Mouse (Mus musculus): ENCODE measurements around the gene Deup1.

Gene Deup1

DNA sequence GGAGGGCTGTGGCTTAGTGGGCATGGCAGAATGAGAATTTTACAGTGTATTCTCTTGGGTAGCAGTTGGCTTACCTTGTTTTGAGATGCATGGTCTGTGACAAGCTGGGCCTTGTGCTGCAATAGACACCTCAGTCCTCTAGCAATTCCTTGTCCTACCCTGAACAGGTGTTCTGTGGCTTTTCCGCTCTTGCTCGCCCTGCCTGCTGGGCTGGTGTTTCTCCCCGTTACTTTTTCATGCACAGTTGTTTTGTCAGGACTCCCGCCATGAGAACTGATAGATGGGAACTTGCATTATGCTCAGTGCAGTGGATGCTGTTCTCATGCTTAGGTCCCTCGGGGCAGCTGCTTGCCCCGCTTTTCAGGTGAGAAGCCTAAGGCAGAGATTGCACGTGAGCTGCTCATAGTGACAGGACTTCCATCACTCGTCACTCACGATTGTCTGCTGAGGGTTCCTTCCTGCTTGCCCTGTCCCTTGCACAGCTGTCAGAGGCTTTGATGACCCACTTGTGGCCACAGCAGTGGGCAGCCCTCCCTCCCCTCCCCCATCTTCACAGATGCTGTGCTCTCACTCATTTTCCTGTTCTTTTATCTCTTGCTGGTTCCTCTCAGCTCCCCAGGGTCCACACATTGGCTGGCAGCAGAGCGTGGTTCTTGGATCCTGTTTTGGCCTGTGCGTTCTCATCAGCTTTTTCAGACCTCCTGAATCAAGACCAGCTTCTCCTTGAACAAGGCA is 94.2 kb downstream of the Deup1 start:
- DNase-seq (ENCODE audit: low spot score): no peak

- no peak for DNase-seq (ENCODE audit: low spot score)
Measured at GRCm38 (mm10) chr9:15531204-15531603, 96.5 kb downstream of the Deup1 start.

- DNase-seq (ENCODE audit: low spot score): no peak
Measured at GRCm38 (mm10) chr9:15529965-15530320, 97.8 kb downstream of the Deup1 start.

- DNase-seq (ENCODE audit: low spot score): no peak
Measured at GRCm38 (mm10) chr9:15529275-15529964, 98.3 kb downstream of the Deup1 start.

GRCm38 (mm10) chr9:15528368-15528767 is 99.4 kb downstream of the Deup1 start:
- no peak for DNase-seq (ENCODE audit: low spot score)

DNA sequence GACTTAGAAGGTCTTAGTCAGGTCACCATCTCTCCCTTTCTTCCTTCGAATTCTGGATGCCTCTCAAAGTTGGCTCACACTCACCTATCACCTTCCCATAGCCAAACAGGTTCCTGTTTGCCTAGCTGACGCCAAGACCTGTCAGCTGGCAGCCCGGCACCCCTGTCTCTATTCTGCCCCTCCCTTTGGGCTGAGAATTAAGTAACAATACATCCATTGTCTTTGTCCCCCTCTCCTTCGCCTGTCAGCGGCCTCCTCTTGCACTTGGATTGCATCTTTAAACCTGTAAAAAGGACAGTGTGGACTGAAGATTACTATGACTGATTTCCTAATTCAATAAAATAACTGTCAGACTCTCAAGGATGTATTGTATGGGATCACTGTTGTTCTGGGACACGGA is 99.9 kb downstream of the Deup1 start:
- no peak for DNase-seq (ENCODE audit: low spot score)

DNA sequence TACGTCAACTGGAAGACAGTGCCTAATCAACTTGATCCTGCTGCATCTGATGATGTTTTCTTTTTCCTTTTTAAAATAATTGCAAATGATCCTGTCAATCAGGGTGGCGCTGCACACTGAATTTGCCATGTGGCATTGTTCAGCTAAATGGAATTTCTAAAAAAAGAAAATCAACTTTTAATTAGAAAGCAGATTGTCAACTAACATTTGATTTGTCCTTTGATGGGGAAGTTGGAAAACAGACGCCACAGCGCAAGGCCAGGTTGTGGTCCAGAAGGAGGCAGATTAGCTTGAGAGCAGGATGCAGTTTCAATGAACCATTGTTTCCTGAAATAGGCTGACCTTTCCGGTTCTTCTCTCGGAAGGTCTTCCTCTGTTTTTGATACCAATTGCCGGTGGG is 101.2 kb downstream of the Deup1 start:
- no peak for DNase-seq (ENCODE audit: low spot score)

DNA sequence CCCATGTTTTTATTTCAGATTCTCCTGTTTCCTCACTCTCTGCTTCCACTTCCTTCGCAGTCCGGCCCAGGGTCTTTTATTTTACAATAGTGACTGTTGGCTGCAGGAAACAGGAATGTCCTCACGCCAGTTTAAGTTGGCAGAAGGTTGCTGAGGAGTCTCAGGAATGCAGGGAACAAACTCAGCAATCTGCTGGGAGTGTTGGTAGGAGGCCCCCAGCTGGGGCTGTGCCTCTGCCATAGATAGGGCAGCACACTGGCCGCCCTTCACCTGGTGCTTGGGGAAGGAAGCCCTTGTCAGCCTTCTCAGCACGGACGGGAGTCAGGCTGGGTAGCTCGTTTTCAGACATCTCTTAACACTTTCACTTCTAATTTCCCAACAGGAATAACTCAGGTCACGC is 102.5 kb downstream of the Deup1 start:
- no peak for DNase-seq (ENCODE audit: low spot score)

DNA sequence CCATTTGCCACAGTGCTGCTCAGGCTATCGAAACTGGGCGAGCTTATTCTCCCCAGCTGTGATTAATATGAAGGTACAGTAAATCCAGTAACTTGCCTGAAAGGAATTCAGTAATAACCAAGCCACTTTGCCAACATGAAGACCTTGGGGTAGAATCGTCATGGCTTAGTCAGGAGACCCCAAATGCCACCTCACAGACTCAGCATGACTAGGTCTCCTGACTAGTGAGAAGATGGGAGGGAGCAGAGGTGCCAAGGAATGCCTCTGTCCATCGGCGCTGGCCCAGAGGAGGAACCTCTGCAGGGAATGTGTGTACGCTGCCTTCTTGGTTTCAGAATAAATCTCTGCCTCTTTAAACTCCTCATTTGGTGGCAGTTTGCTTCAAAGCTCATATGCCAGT is 104.1 kb downstream of the Deup1 start:
- no peak for DNase-seq (ENCODE audit: low spot score)

GRCm38 (mm10) chr9:15522887-15523286 is 104.8 kb downstream of the Deup1 start:
- DNase-seq (ENCODE audit: low spot score): no peak

- DNase-seq (ENCODE audit: low spot score): no peak
Measured at GRCm38 (mm10) chr9:15522348-15522747, 105.4 kb downstream of the Deup1 start.

GRCm38 (mm10) chr9:15517979-15518378 is 109.8 kb downstream of the Deup1 start:
- DNase-seq (ENCODE audit: low spot score): no peak

DNA sequence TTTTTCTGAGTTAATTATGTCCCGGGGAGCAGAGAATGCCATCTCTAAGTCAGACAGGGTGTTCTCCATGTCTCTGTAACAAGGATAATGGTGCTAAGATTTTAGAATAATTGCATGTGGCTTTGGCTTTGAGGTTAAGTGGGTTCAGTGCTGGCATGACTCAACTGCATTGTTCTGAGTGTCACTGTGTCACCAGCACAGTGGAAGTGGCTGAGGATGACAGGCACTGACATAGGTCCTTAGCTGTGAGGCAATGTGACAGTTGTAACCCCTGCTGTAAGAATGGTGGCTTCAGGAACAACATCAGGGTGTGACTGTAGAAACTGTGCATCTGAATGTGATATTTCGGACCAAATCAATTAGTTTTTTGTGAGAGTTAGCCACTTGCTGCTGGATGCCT is 111.7 kb downstream of the Deup1 start:
- no peak for DNase-seq (ENCODE audit: low spot score)

DNA sequence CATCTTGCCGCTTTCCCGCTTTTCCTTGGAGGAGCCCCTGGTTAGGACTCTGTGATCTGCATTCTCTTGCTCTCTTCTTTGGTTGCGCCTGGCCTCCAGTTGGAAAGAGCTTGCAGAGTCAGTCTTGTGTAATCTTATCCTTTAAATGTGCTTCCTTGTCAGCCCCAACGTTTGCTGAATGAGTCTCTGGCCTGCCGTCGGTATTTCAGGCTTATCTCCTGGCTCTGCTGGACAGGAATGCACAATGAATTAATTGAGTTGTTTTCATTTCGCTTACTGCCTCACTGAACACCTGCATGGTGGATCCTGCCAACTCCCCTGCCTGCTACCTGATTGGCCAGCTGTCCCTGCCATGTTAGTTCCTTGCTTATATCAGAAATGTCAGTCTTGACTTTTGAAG is 114.8 kb downstream of the Deup1 start:
- DNase-seq (ENCODE audit: low spot score): no peak

DNA sequence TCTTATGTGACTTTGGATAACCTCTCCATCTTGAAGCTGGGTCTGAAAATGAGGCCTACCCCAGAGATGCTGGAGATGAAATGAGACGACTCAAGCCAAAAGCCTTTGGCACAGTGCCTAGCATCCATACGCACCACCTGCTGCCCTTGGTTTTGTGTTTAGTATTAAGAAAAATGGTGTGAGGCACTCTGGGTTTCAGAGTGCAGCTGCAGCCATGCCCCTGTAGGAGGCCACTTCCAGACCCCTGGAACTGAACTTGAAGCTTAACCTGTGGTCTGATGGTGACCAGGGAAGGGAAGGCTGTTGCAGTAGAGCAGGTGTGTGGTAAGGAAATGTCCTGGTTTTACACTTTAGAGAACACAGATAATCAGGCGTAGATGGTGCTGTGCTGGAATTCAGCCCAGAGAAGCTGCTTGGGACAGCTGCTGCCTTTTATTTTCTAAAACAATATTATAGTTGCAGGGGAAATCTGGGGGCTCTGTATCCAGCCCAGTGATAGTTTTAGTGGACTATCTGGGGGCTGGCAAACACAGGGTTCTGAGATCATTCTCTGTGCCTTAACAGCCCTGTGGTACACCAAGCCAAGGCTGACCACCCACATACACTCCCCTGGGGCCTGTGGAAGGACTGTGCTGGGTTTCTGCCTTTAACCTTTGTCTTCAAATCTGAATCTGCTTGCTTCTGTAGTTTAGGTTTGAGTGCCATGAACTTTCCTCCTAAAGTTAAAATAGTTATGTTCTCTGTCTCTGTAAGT is 117.0 kb downstream of the Deup1 start:
- no peak for DNase-seq (ENCODE audit: low spot score)
